Mouse (Mus musculus) neural tube, embryonic 10.5 days (tissue): ENCODE data around the gene Phlda2.
"Not testable (repeated sequence)": the region's sequence is repeated elsewhere in the genome, so short reads cannot be mapped to it uniquely, and the experiment has no call there.

Source experiments
- DNase-seq: peaks from one replicate; pipeline ENCODE4 v3.0.0-alpha.2; 2017; ENCODE audit warnings: low spot score; ENCODE audit errors: extremely low spot score

The Phlda2 gene

GRCm38 (mm10) chr7:143502418-143503200 lies at the start of gene Phlda2:
TSS of gene Phlda2 (minus strand) at chr7:143503150.
- DNase-seq = no peak

GRCm38 (mm10) chr7:143549588-143550220 lies 46.8 kb upstream of the Phlda2 start:
- DNase-seq = no peak

DNA sequence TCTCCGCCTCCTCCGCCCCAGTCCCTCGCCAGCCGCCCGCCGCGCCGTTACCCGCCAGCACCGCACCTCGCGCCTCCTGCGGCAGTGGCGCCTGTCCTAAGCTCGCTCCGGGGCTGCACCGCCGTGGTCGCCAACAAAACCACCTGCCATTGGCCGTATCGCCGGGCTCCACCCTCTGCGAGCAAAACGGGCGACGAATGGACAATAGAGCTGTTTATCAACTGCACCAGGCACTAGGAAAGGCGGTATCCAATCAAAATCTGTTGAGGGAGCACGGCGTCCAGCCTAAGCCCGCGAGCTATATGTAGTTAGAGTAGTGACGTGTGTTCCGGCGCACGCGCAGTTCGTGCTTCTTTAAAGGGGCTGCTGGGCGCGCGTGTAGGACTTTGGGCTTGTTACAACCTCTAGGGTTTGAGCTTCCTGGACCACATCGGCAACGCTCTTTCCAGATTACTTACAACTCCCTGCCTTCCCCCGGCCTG lies 46.1 kb upstream of the Phlda2 start, which contains the start of gene Nap1l4:
TSS of gene Nap1l4 (minus strand) at position 131 of the 482 bp plus-strand sequence.
- peak; percentile 99 for DNase-seq

DNA sequence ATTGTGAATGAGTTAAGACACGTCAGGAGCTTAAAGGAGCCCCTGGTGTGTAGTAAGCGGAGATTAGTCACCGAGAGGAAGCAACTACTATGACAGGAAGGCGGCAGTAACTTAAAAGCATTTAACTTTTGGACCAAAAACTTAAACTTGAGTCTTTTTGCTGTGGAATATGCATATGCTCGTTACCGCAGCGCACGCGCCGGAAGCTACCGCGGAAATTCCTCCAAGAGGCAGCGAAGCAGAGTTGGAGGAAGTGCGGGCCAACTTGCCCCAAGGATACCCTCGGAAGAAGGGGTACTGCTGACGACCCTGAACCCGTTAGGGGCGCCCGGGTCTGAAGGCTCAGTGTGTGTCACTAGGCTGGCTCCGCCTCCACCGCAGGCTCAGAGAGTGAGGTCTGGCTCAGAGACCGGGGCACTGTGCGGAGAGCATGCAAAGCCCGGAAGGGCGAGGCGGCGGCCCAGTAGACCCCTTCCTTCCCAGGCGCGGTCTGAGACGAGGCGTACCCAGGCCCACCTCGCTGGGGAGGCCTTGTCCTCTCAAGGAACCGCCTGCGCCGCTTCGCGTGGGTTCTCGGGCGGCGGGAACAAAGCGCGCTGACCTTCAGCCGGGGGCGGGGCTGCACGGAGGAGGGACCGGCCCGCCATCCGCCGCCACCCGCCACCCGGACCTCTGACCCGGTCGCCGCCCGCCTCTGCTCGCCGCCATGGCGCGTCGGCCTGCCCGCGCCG lies 45.4 kb upstream of the Phlda2 start:
- DNase-seq = no peak

DNA sequence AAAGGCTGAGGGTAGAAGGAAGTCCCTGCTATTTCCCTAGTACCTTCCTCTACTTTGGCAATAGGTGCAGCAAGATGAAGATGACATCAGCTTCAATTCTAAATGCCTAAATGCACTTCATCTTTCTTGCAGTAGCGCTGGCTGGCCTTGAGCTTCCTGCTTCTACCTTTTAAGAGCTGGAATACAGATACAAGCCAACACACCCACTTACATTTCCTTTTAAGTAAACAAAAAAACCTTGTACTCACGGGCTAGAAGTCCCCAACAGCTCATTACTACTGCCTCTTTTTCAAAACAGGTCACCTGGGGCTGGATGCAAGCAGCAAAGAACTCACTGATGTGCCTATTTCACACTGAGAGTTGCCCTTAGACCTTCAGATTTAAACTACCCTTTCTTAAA lies 43.6 kb upstream of the Phlda2 start:
- no peak for DNase-seq

GRCm38 (mm10) chr7:143544368-143544767 lies 41.4 kb upstream of the Phlda2 start:
- peak; percentile 47 for DNase-seq

- no peak for DNase-seq
Observed at GRCm38 (mm10) chr7:143538671-143539070, 35.7 kb upstream of the Phlda2 start.

DNA sequence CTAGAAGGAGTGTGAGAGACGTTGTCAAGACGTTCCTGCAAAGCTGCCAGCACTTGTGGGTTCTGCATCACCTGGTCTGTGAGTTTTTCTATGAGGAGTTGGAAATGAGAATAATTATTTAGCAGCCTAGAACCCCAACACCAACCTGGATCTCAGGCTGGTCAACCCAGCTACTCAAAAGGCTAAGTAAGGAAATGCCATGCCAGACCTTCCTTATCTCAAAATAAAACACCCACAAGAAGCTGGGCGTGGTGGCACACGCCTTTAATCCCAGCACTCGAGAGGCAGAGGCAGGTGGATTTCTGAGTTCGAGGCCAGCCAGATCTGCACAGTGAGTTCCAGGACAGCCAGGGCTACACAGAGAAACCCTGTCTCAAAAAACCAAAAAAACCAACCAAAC lies 35.3 kb upstream of the Phlda2 start:
- DNase-seq = not testable (repeated sequence)

DNA sequence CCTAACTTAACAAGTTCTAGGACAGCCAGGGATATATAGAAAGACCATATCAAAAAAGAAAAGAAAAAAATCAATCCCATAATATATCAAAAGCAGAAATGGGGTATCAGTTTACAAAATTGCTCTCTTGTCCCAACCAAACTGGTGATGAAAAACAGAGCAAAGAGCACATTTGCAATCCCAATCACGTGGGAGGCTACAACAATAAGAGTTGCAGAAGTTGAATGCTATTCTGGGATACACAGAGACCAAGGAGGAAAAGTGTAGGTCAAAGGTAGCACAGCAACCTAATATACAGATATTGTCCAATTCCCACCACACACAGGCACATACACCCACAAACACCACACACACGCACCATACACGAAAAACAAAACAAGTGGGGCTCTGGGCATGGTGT lies 33.3 kb upstream of the Phlda2 start:
- DNase-seq = no peak

- DNase-seq = no peak
Observed at GRCm38 (mm10) chr7:143533284-143533683, 30.3 kb upstream of the Phlda2 start.

- no peak for DNase-seq
Observed at GRCm38 (mm10) chr7:143532410-143532809, 29.5 kb upstream of the Phlda2 start.

GRCm38 (mm10) chr7:143519333-143519732 lies 16.4 kb upstream of the Phlda2 start:
- no peak for DNase-seq

DNA sequence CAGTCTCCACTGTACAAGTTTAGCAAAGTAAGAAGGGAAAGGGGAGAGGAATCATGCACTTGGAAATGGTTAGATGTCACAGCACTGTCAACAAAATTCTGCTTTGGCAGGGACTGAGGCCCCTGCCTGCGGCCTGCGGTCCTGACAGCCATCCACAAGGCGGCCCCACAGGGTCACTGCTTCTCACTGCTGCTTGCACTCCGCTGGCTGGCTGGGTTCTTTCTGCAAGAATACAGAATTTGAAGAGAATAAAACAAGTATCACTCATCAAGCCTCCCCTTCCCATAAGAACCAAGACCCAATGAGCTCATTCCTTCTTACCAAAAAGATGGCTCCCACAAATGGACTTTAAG lies 11.4 kb upstream of the Phlda2 start:
- no peak for DNase-seq

DNA sequence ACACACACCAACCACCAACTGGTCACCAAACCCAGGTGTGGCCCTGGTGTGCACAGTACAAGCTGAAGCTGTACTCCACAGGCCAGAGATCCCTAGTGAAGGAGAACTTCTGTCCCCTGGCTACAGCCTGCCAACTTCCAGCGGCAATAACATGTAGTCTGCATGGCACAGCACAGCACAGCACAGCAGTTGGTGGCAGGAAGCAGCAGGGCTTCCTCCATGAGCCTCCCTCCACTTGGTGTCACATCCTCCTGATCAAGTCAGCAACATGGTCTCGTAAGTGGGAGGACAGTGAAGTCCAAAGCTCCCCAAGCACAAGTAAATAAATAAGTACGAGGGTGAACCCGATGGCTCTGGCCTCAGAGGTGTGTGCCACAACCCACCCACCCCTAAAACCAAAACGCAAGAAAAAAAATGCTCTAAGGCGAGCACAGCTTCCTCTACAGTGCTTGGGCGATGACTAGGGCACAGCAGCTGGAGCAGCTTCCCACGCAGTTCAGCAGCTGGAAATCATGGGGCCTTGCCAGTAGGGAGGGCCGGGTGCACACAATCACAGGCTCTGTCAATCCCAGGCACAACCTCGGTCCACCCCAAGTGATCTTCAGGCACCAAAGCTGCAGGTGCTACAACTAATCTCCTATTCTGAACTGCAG lies 10.9 kb upstream of the Phlda2 start:
- no peak for DNase-seq

GRCm38 (mm10) chr7:143511335-143511712 lies 8.4 kb upstream of the Phlda2 start:
- DNase-seq = no peak

GRCm38 (mm10) chr7:143510593-143511334 lies 7.8 kb upstream of the Phlda2 start:
- DNase-seq = no peak

- no peak for DNase-seq
Observed at GRCm38 (mm10) chr7:143509566-143509965, 6.6 kb upstream of the Phlda2 start.

DNA sequence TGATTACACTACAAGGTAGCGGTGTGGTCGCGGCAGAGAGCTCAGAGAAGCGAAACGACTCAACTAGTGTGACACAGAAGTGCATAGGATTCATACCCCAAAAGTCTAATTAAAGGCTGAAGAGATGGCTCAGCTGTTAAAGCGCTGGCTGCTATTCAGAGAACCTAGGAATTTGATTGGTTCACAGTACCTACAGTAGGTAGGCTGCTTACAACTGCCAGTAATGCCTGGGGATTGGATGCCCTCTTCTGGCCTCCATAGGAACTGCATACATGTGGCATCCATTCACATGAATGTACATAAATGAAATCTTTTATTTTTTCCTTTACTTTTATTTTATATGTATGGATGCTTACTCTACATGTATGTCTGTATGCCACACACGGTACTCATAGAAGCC lies 3.7 kb upstream of the Phlda2 start:
- peak; percentile 44 for DNase-seq

DNA sequence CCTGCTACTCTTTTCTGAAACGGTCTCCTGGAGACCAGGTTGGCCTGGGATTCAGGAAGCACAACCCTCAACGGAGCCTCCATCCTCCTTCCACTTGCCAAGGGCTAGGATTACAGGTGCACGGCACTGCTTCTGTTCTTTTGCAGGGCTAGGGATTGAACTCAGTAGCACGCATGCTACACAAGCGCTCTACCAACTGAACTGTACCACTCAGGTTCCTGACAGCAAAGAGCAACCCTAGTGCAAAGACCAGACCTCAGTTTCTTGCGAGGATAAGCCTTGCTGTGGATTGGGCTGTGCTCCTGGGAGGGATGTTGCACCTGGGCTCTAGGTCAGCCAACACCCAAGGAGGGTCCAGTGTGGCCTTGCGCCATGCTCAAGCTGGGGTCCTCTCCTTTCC lies 3.3 kb upstream of the Phlda2 start:
- no peak for DNase-seq

DNA sequence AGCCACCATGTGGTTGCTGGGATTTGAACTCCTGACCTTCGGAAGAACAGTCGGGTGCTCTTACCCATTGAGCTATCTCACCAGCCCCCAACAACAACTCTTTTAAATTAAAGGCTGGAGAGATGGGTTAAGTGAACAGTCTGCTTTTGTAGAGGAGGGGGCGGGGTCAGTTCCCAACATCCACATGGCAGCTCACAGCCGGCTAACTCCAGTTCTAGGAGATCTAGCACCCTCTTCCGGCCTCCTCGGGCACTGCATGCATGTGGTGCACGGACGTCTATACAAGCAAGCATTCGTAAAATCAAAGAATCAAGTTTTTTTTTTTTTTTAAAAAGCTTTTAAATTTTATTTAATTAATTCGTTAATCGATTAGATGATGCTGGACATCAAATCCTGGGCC lies 2.9 kb upstream of the Phlda2 start:
- DNase-seq = peak; percentile 73

- DNase-seq = no peak
Observed at GRCm38 (mm10) chr7:143505411-143505810, 2.5 kb upstream of the Phlda2 start.
